Mouse (Mus musculus): ENCODE measurements around the gene Myo6.
"Not testable (repeated sequence)": the region's sequence is repeated elsewhere in the genome, so short reads cannot be mapped to it uniquely, and the experiment has no call there.

Myo6 gene

GRCm38 (mm10) chr9:80303518-80303917 lies 138.7 kb downstream of the Myo6 start:
- DNase-seq (ENCODE audit: low spot score in 2 of 2) = no peak

GRCm38 (mm10) chr9:80306390-80306789 lies 141.6 kb downstream of the Myo6 start:
- DNase-seq (ENCODE audit: low spot score in 2 of 2) = no peak

GRCm38 (mm10) chr9:80306853-80307252 lies 142.0 kb downstream of the Myo6 start:
- DNase-seq (ENCODE audit: low spot score in 2 of 2) = no peak

- no peak for DNase-seq (ENCODE audit: low spot score in 2 of 2)
Observed at GRCm38 (mm10) chr9:80307629-80308028, 142.8 kb downstream of the Myo6 start.

- no peak for DNase-seq (ENCODE audit: low spot score in 2 of 2)
Observed at GRCm38 (mm10) chr9:80313610-80314009, 148.8 kb downstream of the Myo6 start.

- no peak for DNase-seq (ENCODE audit: low spot score in 2 of 2)
Observed at GRCm38 (mm10) chr9:80315922-80316321, 151.1 kb downstream of the Myo6 start.

- no peak for DNase-seq (ENCODE audit: low spot score in 2 of 2)
Observed at GRCm38 (mm10) chr9:80318027-80318426, 153.2 kb downstream of the Myo6 start.

GRCm38 (mm10) chr9:80321051-80321887 lies 156.4 kb downstream of the Myo6 start:
- not testable (repeated sequence) for DNase-seq (ENCODE audit: low spot score in 2 of 2)

- DNase-seq (ENCODE audit: low spot score in 2 of 2) = peak; percentile 10 to 14
Observed at GRCm38 (mm10) chr9:80332153-80332552, 167.3 kb downstream of the Myo6 start.

- DNase-seq (ENCODE audit: low spot score in 2 of 2) = no peak
Observed at GRCm38 (mm10) chr9:80333466-80333865, 168.6 kb downstream of the Myo6 start.

GRCm38 (mm10) chr9:80333998-80334605 lies 169.3 kb downstream of the Myo6 start:
- no peak for DNase-seq (ENCODE audit: low spot score in 2 of 2)

- no peak for DNase-seq (ENCODE audit: low spot score in 2 of 2)
Observed at GRCm38 (mm10) chr9:80335660-80336357, 171.0 kb downstream of the Myo6 start.

- DNase-seq (ENCODE audit: low spot score in 2 of 2) = no peak
Observed at GRCm38 (mm10) chr9:80338026-80338425, 173.2 kb downstream of the Myo6 start.

GRCm38 (mm10) chr9:80340927-80341326 lies 176.1 kb downstream of the Myo6 start:
- no peak for DNase-seq (ENCODE audit: low spot score in 2 of 2)

- no peak for DNase-seq (ENCODE audit: low spot score in 2 of 2)
Observed at GRCm38 (mm10) chr9:80341756-80342155, 176.9 kb downstream of the Myo6 start.

- no peak for DNase-seq (ENCODE audit: low spot score in 2 of 2)
Observed at GRCm38 (mm10) chr9:80342520-80342919, 177.7 kb downstream of the Myo6 start.

GRCm38 (mm10) chr9:80344451-80345000 lies 179.7 kb downstream of the Myo6 start:
- DNase-seq (ENCODE audit: low spot score in 2 of 2) = no peak

GRCm38 (mm10) chr9:80351295-80351677 lies 186.5 kb downstream of the Myo6 start:
- no peak for DNase-seq (ENCODE audit: low spot score in 2 of 2)

GRCm38 (mm10) chr9:80351678-80352331 lies 187.0 kb downstream of the Myo6 start:
- DNase-seq (ENCODE audit: low spot score in 2 of 2) = no peak

GRCm38 (mm10) chr9:80360063-80360462 lies 195.2 kb downstream of the Myo6 start:
- DNase-seq (ENCODE audit: low spot score in 2 of 2) = no peak

All from right cerebral cortex, postnatal 36 days (tissue).